Mouse (Mus musculus): ENCODE results near the gene 1700034J05Rik. TPM values are rescaled to one million over a fixed set of nuclear protein-coding genes. Genes with fewer than 3 reads are reported as not detected.

The 1700034J05Rik gene
- total and polyA plus RNA-seq, 3 experiments: not detected

DNA sequence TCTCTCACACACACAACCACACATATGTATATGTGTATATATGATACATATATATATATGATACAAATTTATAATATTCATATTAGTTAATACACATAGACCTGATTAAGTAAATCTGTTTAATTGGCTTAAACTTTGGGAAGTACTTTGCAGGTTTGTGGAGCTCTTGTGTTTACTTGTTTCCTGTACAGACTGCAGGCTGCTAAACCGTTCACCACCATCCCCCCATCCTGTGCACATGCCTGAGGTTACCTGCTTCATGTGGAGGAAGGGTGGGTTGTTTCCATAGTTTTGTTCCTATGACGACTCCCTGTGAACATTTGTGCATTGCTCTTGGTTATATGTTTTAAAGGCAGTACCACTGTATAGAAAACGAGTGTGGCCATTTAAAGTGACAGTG is 17.1 kb upstream of the 1700034J05Rik start:
- 52% methylated on average over 3 of the region's 3 CpGs for WGBS
- TF ChIP-seq CTCF (IDR thresholded peaks at IDR 0.05) (no peak), POLR2A (IDR thresholded peaks at IDR 0.05; ENCODE audit: insufficient read depth, low read depth, low read length) (no peak), EP300 (IDR thresholded peaks at IDR 0.05; ENCODE audit: insufficient read depth, low read depth, low read length) (no peak)

GRCm38 (mm10) chr6:146970811-146971210 is 16.6 kb upstream of the 1700034J05Rik start:
- TF ChIP-seq POLR2A (IDR thresholded peaks at IDR 0.05; ENCODE audit: insufficient read depth, low read depth, low read length) (no peak), CTCF (IDR thresholded peaks at IDR 0.05) (no peak), EP300 (IDR thresholded peaks at IDR 0.05; ENCODE audit: insufficient read depth, low read depth, low read length) (no peak)
- WGBS: 87% methylated on average over 3 of the region's 3 CpGs
- H3K9ac ChIP-seq (ENCODE audit: low read depth, low read length): no peak overlapping the region
- no peaks in the 10 kb centered on the region for H3K27me3 ChIP-seq (ENCODE audit: control insufficient read depth, insufficient read depth, low read length)
- intact Hi-C loops (cut with DNase I): no loop called here
- no peak overlapping the region for H3K27ac ChIP-seq
- no peak for DNase-seq
- H3K4me3 ChIP-seq: no peak overlapping the region
- H3K4me1 ChIP-seq (ENCODE audit: control insufficient read depth, insufficient read depth, low read length): 0 out of 2 replicates have a peak, but pooled peaks cover 1% of the 10 kb centered on the region
- no peaks in the 10 kb centered on the region for H3K36me3 ChIP-seq (ENCODE audit: control insufficient read depth, insufficient read depth, low read length)
- no peaks in the 10 kb centered on the region for H3K79me2 ChIP-seq (replicated peaks; ENCODE audit: control insufficient read depth, insufficient read depth, low read length)

More for the DNA sequence above, 17.1 kb upstream of the 1700034J05Rik start:
- Histone ChIP-seq H3K27me3 (ENCODE audit: control insufficient read depth, insufficient read depth, low read length) (no peaks in the 10 kb centered on the region), H3K4me1 (ENCODE audit: control insufficient read depth, insufficient read depth, low read length) (0 out of 2 replicates have a peak, but pooled peaks cover 1% of the 10 kb centered on the region), H3K4me3 (no peak overlapping the region), H3K36me3 (ENCODE audit: control insufficient read depth, insufficient read depth, low read length) (no peaks in the 10 kb centered on the region), H3K9ac (ENCODE audit: low read depth, low read length) (no peak overlapping the region), H3K79me2 (replicated peaks; ENCODE audit: control insufficient read depth, insufficient read depth, low read length) (no peaks in the 10 kb centered on the region), H3K27ac (no peak overlapping the region)
- no peak for DNase-seq
- intact Hi-C loops (cut with DNase I): no loop called here

DNA sequence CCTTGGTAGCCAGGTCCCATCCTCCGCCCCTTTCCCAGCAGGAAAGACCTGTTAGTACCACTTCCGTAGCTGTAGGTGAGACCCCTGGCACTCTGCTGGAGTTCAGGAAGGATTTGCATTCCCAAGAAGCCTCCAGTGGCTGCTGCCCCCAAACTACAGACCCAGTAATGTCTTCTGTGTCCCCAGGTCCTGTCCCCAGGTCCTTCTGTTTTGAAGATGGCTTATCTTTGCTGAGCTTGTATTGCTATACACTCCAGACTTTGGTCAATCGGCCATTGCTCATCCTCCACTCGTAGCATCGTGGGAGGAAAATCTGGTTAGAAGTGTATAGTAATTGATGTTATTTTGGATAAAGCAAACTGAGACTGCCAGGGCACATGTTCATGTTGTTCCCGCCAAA is 13.6 kb upstream of the 1700034J05Rik start:
- 78% methylated on average over 6 of the region's 6 CpGs for WGBS
- no peaks in the 10 kb centered on the region for H3K4me1 ChIP-seq (ENCODE audit: control insufficient read depth, insufficient read depth, low read length)
- no peak overlapping the region for H3K4me3 ChIP-seq
- DNase-seq: no peak
- no peaks in the 10 kb centered on the region for H3K36me3 ChIP-seq (ENCODE audit: control insufficient read depth, insufficient read depth, low read length)
- no peak overlapping the region for H3K27ac ChIP-seq
- no peak for TF ChIP-seq CTCF (IDR thresholded peaks at IDR 0.05)
- no peak for TF ChIP-seq EP300 (IDR thresholded peaks at IDR 0.05; ENCODE audit: insufficient read depth, low read depth, low read length)
- TF ChIP-seq POLR2A (IDR thresholded peaks at IDR 0.05; ENCODE audit: insufficient read depth, low read depth, low read length): no peak
- no peaks in the 10 kb centered on the region for H3K79me2 ChIP-seq (replicated peaks; ENCODE audit: control insufficient read depth, insufficient read depth, low read length)
- no peak overlapping the region for H3K9ac ChIP-seq (ENCODE audit: low read depth, low read length)
- intact Hi-C loops (cut with DNase I): no loop called here
- no peaks in the 10 kb centered on the region for H3K27me3 ChIP-seq (ENCODE audit: control insufficient read depth, insufficient read depth, low read length)

- Histone ChIP-seq H3K4me3 (no peak overlapping the region), H3K27ac (no peak overlapping the region), H3K27me3 (ENCODE audit: control insufficient read depth, insufficient read depth, low read length) (no peaks in the 10 kb centered on the region), H3K9ac (ENCODE audit: low read depth, low read length) (no peak overlapping the region), H3K36me3 (ENCODE audit: control insufficient read depth, insufficient read depth, low read length) (no peaks in the 10 kb centered on the region), H3K4me1 (ENCODE audit: control insufficient read depth, insufficient read depth, low read length) (no peaks in the 10 kb centered on the region), H3K79me2 (replicated peaks; ENCODE audit: control insufficient read depth, insufficient read depth, low read length) (no peaks in the 10 kb centered on the region)
- TF ChIP-seq CTCF (IDR thresholded peaks at IDR 0.05): no peak
- no peak for TF ChIP-seq POLR2A (IDR thresholded peaks at IDR 0.05; ENCODE audit: insufficient read depth, low read depth, low read length)
- intact Hi-C loops (cut with DNase I): no loop called here
- no peak for DNase-seq
- WGBS: 72% methylated on average over 12 of the region's 12 CpGs
These were observed 12.3 kb upstream of the 1700034J05Rik start for GRCm38 (mm10) chr6:146966446-146967019.

DNA sequence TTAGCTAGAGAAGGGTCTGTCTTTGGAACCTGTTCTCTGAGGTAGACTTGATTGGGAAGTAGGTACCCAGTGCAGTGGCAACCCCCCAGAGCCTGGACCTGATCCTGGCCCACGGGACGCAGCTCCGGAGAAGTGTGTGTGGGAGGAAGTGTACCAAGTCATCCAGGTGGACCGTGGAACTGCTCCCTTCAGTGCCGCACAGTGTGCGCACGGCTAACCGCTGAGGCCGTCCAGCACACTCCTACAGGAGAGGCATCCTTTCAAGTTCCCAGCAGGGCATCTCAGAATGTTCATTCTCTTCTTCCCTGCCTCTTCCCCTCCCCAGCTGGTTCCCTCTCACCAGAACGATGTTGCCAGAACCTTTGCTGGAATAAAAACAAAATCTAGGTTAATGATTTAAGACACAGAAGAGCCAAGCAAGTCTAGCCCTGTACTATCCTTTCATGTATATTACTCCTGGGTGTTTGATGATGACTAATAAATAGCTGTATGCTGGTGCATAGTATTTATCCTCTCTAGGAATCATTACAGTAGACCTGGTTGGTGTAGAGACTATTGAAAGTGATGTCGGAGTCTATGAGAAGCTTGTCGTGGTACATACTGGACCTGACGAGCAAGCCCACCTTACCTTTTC is 11.0 kb upstream of the 1700034J05Rik start:
- WGBS: 92% methylated on average over 13 of the region's 13 CpGs
- intact Hi-C loops (cut with DNase I): no loop called here

DNA sequence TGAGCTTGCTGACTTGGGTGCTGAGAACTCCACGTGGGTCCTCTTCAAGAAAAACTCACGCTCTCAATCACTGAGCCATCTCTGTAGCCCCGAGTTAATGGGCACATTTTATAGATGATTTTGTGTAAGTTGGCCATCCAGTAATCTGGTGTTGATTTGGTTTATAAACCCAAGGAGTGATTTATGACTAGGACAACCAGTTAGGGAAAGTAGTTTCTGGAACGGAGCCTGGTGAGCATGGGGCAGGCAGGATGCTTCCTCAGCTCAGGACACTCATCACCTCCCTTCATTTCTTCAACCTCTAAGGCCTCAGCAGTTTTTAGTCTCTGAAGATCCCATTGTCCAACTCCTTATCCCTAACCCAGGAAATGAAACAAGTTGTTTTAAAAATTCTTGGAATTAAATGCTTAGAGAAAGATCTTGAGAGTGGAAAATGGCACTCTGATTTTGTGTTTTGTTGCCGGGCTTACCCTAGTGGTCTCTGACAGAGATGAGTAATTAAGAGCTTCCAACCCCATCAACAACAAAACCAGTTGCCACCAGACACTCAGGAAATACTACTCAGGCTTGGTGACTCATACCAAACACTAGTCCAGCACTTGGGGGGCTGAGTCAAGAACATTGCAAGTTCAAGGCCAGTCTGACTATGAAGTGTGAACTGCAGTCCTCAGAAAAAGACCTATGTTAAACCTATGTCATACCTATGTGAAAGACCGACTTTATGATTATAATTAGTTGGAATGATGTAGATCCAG is 9.4 kb upstream of the 1700034J05Rik start:
- intact Hi-C loops (cut with DNase I): no loop called here
- H3K27me3 ChIP-seq (ENCODE audit: control insufficient read depth, insufficient read depth, low read length): no peaks in the 10 kb centered on the region
- H3K4me3 ChIP-seq: no peak overlapping the region
- TF ChIP-seq CTCF (IDR thresholded peaks at IDR 0.05) (no peak), POLR2A (IDR thresholded peaks at IDR 0.05; ENCODE audit: insufficient read depth, low read depth, low read length) (no peak), EP300 (IDR thresholded peaks at IDR 0.05; ENCODE audit: insufficient read depth, low read depth, low read length) (no peak)
- 0 out of 2 replicates have a peak, but pooled peaks cover 2% of the 10 kb centered on the region for H3K79me2 ChIP-seq (replicated peaks; ENCODE audit: control insufficient read depth, insufficient read depth, low read length)
- H3K9ac ChIP-seq (ENCODE audit: low read depth, low read length): no peak overlapping the region
- H3K27ac ChIP-seq: no peak overlapping the region
- DNase-seq: no peak
- H3K4me1 ChIP-seq (ENCODE audit: control insufficient read depth, insufficient read depth, low read length): peaks cover 6% of the 10 kb centered on the region
- H3K36me3 ChIP-seq (ENCODE audit: control insufficient read depth, insufficient read depth, low read length): no peaks in the 10 kb centered on the region; the same call in 1 of the 2 replicates
- 91% methylated on average over 6 of the region's 6 CpGs for WGBS

More for the DNA sequence above, 11.0 kb upstream of the 1700034J05Rik start:
- Histone ChIP-seq H3K79me2 (replicated peaks; ENCODE audit: control insufficient read depth, insufficient read depth, low read length) (no peaks in the 10 kb centered on the region), H3K9ac (ENCODE audit: low read depth, low read length) (no peak overlapping the region), H3K4me1 (ENCODE audit: control insufficient read depth, insufficient read depth, low read length) (peaks cover 4% of the 10 kb centered on the region), H3K27ac (no peak overlapping the region), H3K27me3 (ENCODE audit: control insufficient read depth, insufficient read depth, low read length) (no peaks in the 10 kb centered on the region), H3K36me3 (ENCODE audit: control insufficient read depth, insufficient read depth, low read length) (no peaks in the 10 kb centered on the region), H3K4me3 (no peak overlapping the region)
- TF ChIP-seq CTCF (IDR thresholded peaks at IDR 0.05): no peak
- DNase-seq: no peak

Data from heart, adult 2 months (tissue).